Mouse (Mus musculus) embryonic facial prominence, embryonic 10.5 days (tissue): ENCODE data around the gene Themis2. TPM values are rescaled to one million over a fixed set of nuclear protein-coding genes. Genes with fewer than 3 reads are reported as not detected.
"Not testable (repeated sequence)": the region's sequence is repeated elsewhere in the genome, so short reads cannot be mapped to it uniquely, and the experiment has no call there.

ENCODE experiments used
- DNase-seq: peaks from one replicate; pipeline ENCODE4 v3.0.0-alpha.2; 2017; ENCODE audit warnings: low spot score
- H3K27ac ChIP-seq: fragments of 300-500 bp; sonication (generic); replicated peaks from 2 replicates; pipeline ENCODE4 v1.5.1; 2016; ENCODE audit warnings: mild to moderate bottlenecking
- H3K27me3 ChIP-seq: fragments of 300-500 bp; sonication (generic); replicated peaks from 2 replicates; pipeline ENCODE4 v1.6.1; 2016; ENCODE audit warnings: low read depth, mild to moderate bottlenecking; ENCODE audit not compliant: poor library complexity, severe bottlenecking
- H3K36me3 ChIP-seq: fragments of 300-500 bp; sonication (generic); replicated peaks from 2 replicates; pipeline ENCODE4 v1.6.1; 2016; ENCODE audit warnings: mild to moderate bottlenecking, moderate library complexity
- H3K4me1 ChIP-seq: fragments of 300-500 bp; sonication (generic); 2 replicates; pipeline ENCODE4 v1.6.1; 2016
- H3K4me3 ChIP-seq: fragments of 300-500 bp; sonication (generic); 2 replicates; pipeline ENCODE4 v1.5.1; 2016; ENCODE audit warnings: mild to moderate bottlenecking, moderate library complexity
- H3K9me3 ChIP-seq: fragments of 300-500 bp; sonication (generic); 2 replicates; pipeline ENCODE4 v1.6.1; 2016; ENCODE audit warnings: mild to moderate bottlenecking
- WGBS: fragments of 180-500 bp; shearing (Covaris S2); methylation state at CpG from one replicate; pipeline ENCODE4 v1.1.7; 2016; 5-methylcytosine and 5-hydroxymethylcytosine counted together
- polyA plus RNA-seq: library from polyadenylated mRNA; unstranded; fragments of >200 nt; fragmentation: Nextera tagmentation; extraction: Ambion mirVana; gene quantifications from 2 replicates; pipeline ENCODE4 v1.2.1, GENCODE M21; 2016

The Themis2 gene
- polyA plus RNA-seq, 1 experiment from 2014 or later, result 0.69 TPM

DNA sequence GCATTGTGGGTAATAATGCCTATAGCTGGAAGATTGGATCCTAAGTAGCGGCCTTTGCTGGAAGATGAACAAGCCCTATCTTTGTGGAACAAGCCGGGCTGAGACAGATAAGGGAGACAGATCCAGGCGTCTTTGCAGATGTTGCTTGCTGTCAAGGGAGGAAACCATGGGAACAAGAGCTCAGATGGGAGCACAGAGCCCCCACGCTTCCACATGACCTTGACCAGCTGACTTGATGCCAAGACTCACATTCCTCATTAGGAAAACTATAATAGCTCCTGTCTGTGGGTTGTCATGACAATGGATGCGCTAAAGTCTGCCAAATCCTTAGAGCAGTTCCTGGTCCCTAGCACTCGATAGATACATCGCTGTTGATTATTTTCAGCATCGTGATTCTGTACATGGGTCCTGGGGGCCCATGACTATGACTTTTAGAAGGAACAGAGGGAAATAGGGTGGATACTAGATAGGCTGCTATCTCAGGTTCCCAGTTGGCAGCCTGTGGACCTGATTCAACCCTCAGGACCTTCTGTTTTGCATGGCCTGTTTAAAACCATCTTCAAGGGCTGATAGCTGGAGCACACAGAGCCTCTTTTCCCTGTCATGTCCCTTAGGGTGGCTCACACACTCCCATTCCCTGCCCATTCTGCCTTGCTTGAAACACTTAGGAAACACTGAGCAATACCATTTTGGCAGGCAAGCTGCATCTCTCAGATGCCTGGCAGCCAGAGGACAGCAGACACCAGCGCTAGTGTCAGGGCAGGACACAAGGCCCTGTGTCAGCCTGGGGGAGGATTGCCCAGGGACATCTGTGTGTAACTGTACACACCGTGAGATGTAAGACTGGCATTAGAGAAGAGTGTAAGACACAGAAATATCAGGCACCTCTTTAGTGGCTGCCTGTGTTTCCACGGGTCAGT, 51.9 kb downstream of the Themis2 start:
- Histone ChIP-seq H3K9me3 (no peaks in the 10 kb centered on the region), H3K27ac (no peak overlapping the region), H3K36me3 (no peaks in the 10 kb centered on the region), H3K27me3 (no peaks in the 10 kb centered on the region), H3K4me1 (no peaks in the 10 kb centered on the region), H3K4me3 (no peak overlapping the region)
- WGBS, result 87% methylated on average over 11 of the region's 11 CpGs
- DNase-seq, result no peak

DNA sequence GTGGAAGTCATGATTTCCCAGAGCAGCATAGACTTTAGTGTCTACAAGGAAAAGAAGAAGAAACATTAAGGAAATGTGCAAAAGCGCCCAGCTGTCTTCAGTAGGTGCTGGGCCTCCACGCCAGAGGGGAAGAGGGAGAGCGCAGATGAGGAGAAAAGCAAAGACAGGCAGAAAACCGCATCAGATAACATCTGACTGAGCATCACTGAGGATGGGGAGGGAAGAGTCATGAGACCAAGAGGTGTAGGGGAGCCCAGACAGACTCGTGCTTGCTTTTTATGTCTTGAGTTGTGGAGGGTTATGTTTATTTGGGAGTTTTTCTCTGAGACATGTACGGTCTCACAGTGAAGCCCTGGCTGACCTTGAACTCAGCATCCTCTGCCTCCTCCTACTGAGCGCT, 54.7 kb downstream of the Themis2 start:
- no peak overlapping the region for H3K27ac ChIP-seq
- no peaks in the 10 kb centered on the region for H3K27me3 ChIP-seq
- H3K9me3 ChIP-seq, result no peaks in the 10 kb centered on the region
- H3K4me1 ChIP-seq, result peaks cover under 1% of the 10 kb centered on the region
- no peak for DNase-seq
- H3K36me3 ChIP-seq, result no peaks in the 10 kb centered on the region
- no peak overlapping the region for H3K4me3 ChIP-seq
- WGBS, result 90% methylated on average over 7 of the region's 7 CpGs

DNA sequence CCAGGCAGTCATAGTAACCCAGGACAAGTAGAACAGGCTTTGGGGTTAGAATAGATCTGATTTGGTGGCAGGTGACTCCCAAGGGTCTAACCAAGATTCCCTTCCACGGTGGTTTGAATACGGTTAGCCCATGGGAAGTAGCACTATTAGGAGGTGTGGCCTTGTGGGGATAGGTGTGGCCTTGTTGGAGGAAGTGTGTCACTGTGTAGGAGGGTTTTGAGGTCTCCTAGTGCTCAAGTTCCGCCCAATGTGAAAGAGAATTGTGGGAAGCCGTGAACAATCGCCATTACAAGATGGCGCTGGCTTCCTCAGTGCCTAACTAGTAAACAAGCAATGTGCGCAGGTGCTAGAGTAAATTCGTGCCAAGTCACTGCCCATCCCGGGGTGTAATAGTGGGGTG, 59.0 kb downstream of the Themis2 start:
- not testable (repeated sequence) for H3K4me3 ChIP-seq, H3K27ac ChIP-seq, H3K36me3 ChIP-seq, H3K27me3 ChIP-seq, DNase-seq, H3K9me3 ChIP-seq
- WGBS, result 93% methylated on average over 9 of the region's 9 CpGs
- peaks cover 11% of the 10 kb centered on the region for H3K4me1 ChIP-seq

DNA sequence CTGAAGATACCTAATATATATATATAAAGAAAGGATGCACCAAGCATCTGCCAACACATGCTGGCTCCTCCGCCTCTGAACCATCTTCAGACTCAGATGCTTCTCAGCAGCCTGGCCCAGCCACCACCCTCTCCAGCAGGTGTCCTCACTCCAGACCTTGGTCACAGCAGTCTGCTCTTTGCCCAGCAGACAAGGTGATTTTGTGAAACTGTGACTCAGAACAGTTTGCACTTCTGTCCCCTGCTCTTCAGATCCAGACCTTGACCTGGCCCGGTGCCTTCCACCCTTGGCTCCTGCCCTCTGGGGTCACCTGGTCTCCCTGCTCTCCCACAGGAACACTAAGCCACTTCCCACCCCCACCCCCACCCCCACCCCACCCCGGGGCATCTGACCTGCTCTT, 60.3 kb downstream of the Themis2 start:
- no peak for DNase-seq
- Histone ChIP-seq H3K36me3 (no peaks in the 10 kb centered on the region), H3K27me3 (no peaks in the 10 kb centered on the region), H3K27ac (no peak overlapping the region), H3K4me1 (peaks cover 20% of the 10 kb centered on the region), H3K9me3 (no peaks in the 10 kb centered on the region), H3K4me3 (no peak overlapping the region)
- 66% methylated on average over 3 of the region's 3 CpGs for WGBS

DNA sequence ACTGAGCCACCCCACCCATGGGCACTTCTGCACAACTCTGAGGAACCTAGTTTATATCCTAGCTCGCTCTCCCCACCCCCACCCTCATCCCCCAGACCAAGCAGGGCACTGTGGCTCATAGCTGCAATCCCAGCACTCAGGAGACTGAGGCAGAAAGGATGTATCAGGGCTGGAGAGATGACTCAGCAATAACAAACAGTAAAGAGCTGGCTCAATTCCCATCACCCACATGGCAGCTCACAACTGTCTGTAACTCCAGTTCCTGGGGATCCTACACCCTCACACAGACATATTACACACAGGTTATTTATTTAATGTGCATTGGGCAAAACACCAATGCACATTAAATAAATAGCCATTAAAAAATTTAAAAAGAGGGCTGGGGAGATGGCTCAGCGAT, 60.8 kb downstream of the Themis2 start:
- H3K4me3 ChIP-seq, result no peak overlapping the region
- no peak overlapping the region for H3K27ac ChIP-seq
- 77% methylated on average over 2 of the region's 2 CpGs for WGBS
- no peak for DNase-seq
- H3K4me1 ChIP-seq, result peaks cover 20% of the 10 kb centered on the region
- no peaks in the 10 kb centered on the region for H3K36me3 ChIP-seq
- no peaks in the 10 kb centered on the region for H3K9me3 ChIP-seq
- H3K27me3 ChIP-seq, result no peaks in the 10 kb centered on the region

DNA sequence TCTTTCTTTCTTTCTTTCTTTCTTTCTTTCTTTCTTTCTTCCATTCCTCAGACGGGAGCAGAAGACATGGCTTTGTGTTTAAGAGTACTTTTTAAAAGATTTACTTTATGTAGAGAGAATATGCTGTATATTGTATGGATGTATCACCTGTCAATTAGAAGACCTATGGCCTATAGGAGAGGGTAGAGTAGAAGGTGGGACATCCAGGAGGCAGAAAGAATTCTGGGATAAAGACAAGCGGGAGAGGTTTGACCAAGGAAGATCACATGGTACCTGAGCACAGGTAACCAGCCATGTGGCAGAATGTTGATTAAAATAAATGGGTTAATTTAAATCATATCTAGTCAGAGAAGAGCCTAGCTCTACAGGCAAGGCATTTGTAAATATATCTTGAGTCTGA, 61.4 kb downstream of the Themis2 start:
- Histone ChIP-seq H3K4me3 (no peak overlapping the region), H3K4me1 (peaks cover 20% of the 10 kb centered on the region), H3K27ac (no peak overlapping the region), H3K9me3 (no peaks in the 10 kb centered on the region), H3K36me3 (0 out of 2 replicates have a peak, but pooled peaks cover 3% of the 10 kb centered on the region), H3K27me3 (no peaks in the 10 kb centered on the region)
- DNase-seq, result no peak
- 90% methylated on average over 2 of the region's 2 CpGs for WGBS

DNA sequence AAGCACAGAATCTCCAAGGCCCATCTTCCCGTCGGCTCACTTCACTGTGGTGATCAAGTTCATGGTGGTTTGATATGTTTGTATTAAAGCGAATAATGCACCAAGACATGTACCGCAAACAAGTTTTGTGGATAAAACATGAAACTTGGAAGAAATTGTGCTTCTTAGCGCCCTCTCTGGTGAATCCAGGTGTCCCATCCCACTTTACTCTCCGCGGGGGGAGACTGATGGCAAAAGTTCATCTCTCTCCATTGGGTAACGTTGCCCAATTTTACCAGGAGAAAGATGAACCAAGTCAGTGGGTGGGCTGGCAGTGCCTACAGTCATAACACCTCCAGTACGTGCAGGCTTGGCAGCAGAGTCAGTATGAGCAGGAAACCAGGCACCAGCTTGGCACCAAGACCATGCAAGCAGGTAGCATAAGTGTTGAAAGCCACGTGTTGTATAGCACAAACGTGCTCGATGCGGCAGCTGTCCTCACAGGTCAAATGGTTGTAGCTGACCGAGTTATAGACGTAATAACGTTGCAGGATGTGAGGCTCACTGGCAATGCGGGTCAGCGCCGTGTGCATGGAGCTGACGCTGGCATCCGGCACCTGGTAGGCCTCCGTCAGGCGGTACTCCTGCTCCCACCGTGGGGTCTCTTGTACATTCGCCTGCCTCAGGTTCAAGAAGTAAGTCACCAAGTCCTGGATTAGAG, 63.0 kb downstream of the Themis2 start:
- Histone ChIP-seq H3K4me1 (peaks cover 20% of the 10 kb centered on the region), H3K27me3 (no peaks in the 10 kb centered on the region), H3K9me3 (no peaks in the 10 kb centered on the region), H3K4me3 (no peak overlapping the region), H3K27ac (0 out of 2 replicates have a peak overlapping the region, but pooled peaks have one; percentile 61), H3K36me3 (peaks cover 5% of the 10 kb centered on the region; the same call in 1 of the 2 replicates)
- WGBS, result 93% methylated on average over 25 of the region's 25 CpGs
- no peak for DNase-seq

DNA sequence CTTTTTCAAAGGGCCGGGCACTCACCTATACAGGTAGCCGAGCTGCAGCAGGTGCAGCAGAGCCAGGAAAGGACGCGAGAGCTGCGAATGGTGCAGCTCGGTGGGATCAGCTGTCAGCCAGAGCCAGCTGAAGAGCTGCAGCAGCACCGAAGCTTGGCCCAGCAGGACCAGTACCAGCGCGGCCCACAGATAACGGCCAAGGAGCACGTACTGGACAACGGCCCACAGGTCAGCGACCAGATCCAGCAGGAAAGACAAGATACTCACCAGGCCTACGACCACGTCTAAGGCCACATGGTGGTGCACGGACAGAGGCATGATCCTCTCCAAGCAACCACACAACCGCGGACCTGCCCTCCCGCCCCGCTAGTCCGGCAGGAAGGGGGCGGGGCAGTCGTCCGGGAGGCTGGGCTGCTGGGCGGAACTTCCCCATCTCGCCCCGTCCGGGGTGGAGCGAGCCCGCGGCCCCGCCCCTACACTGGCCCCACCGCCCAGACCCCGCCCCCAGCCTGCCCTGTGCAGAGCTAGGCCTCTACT, 64.0 kb downstream of the Themis2 start, which contains the start of gene Xkr8:
TSS of gene Xkr8 (minus strand) at position 399 of the 537 bp plus-strand sequence.
- no peaks in the 10 kb centered on the region for H3K9me3 ChIP-seq
- DNase-seq, result peak; percentile 94
- no peaks in the 10 kb centered on the region for H3K27me3 ChIP-seq
- peak within 1 kb of the TSS; percentile 61 for H3K27ac ChIP-seq
- peaks cover 20% of the 10 kb centered on the region for H3K4me1 ChIP-seq
- H3K36me3 ChIP-seq, result peaks cover 15% of the 10 kb centered on the region
- peak within 1 kb of the TSS; percentile 73 for H3K4me3 ChIP-seq
- 2% methylated on average over 34 of the region's 34 CpGs for WGBS

Other genes with a start within 250 kb of the Themis2 start
- 0.28 and 0.44 TPM in 2 replicates for gene Ptafr, start 232.3 kb downstream of the Themis2 start, polyA plus RNA-seq
- gene Eya3, start 157.4 kb downstream of the Themis2 start, polyA plus RNA-seq, result 36.2 and 39.9 TPM in 2 replicates
- 5.1 and 5.7 TPM in 2 replicates for gene Xkr8, start 63.8 kb downstream of the Themis2 start, polyA plus RNA-seq
- 4.3 and 4.4 TPM in 2 replicates for gene Smpdl3b, start 39.1 kb downstream of the Themis2 start, polyA plus RNA-seq
- gene Rpa2, start 28.1 kb downstream of the Themis2 start, polyA plus RNA-seq, result 173 and 192 TPM in 2 replicates
- 80.3 and 81.8 TPM in 2 replicates for gene Ppp1r8, start 46.8 kb upstream of the Themis2 start, polyA plus RNA-seq
- 53.5 and 58.7 TPM in 2 replicates for gene Stx12, start 88.1 kb upstream of the Themis2 start, polyA plus RNA-seq
- gene Fam76a, start 126.2 kb upstream of the Themis2 start, polyA plus RNA-seq, result 31.0 and 32.1 TPM in 2 replicates
- gene Fgr, start 177.7 kb upstream of the Themis2 start, polyA plus RNA-seq, result 0.16 and 0.21 TPM in 2 replicates
- gene Ahdc1, start 214.9 kb upstream of the Themis2 start, polyA plus RNA-seq, result 11.5 and 11.6 TPM in 2 replicates